Mouse (Mus musculus) right cerebral cortex, postnatal 25 days (tissue): Measurements from ENCODE around the gene Cdk17.

Experiments
- DNase-seq: peaks from one replicate; pipeline ENCODE4 v3.0.0; 2022

Cdk17 gene

DNA sequence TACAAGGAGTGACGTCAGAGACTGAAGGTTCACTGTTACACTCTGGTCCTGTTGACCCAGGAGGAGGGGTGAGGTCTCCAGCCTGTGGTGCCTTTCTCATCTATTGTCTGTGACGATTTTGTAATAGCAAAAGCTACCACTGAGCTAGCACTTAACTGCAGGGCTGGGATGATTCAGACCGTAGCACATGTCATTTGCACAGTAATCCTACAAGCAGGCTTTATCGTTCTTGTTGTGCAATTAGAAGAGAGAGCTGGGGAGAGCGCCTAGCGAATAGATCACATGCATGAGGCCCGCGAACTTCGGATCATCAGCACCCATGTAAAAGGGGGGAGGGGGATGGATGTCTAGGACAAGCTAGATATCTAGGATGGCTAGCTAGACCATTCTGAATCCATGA lies 105.2 kb downstream of the Cdk17 start:
- no peak for DNase-seq

DNA sequence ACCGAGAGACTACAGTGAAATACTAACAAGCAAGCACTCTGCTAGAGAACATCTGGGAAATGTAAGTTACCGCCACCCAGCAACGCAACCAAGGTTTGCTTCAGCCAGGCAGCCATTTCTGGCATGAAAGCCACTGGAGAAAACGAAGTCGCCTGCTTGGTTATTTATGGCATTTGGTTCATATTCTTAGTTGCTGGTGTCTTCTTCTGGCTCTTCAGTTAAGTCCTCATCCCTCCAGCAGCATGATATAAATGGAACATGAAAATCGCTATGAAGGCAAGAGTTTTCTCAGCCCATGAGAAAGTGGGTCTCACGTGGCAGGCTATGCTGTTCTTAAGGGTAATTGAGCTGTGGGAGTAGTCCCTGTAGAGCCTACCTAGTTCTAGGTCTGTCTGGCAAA lies 105.8 kb downstream of the Cdk17 start:
- no peak for DNase-seq

DNA sequence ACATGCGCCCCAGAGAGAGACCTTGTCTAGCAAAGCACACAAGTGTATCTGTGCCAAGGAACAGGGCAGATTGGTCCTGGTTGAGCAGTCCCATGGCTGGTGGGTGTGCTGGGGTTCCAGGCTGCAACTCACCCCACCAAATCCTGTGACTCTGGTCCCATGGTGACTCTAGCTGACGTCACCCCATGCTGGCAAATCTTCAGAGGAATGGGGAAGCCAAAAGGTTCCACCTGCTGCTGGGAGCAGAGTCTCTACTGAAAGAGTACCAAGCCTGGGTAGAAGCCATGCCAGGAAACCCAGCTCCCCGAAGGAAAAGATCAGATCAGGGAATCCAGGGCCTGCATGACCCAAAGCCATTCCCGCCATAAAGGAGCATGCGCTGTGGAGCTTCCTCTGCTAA lies 106.8 kb downstream of the Cdk17 start:
- no peak for DNase-seq

DNA sequence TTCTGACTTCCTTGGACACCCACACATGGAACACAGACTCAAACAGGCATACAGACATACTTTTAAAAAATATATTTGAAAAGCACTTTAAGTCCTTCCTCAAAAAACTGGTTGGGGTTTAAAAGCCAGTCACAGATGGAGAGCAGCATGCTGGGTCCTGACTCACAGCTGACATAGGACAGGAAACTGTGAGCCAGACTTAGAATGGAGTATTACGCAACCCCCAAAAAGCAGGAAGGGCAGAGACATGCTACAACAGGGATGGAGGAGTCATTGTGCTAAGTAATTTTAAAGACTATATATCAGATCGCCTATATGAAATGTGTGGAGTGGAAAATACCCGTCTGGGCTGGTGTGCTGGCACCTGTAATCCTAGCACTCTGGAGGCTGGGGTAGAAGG lies 107.7 kb downstream of the Cdk17 start:
- DNase-seq = no peak

DNA sequence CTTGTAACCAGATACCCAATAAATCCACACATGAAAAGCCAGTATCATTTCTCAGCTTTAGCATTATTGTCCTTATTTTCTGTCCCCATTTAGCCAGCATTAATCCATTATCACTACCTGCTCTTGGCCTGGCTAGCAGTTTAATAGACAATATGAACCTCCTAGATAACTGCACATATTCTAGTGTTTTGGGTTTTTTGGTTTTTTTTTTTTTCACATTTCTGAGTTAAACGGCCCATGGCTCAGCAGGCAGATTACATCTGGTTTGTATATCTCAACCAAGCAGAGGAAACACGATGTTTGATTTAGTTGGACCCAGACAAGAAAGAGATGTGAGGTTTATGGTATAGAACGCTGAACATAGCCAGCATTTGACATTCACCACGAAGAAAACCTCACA lies 109.1 kb downstream of the Cdk17 start:
- DNase-seq = no peak

DNA sequence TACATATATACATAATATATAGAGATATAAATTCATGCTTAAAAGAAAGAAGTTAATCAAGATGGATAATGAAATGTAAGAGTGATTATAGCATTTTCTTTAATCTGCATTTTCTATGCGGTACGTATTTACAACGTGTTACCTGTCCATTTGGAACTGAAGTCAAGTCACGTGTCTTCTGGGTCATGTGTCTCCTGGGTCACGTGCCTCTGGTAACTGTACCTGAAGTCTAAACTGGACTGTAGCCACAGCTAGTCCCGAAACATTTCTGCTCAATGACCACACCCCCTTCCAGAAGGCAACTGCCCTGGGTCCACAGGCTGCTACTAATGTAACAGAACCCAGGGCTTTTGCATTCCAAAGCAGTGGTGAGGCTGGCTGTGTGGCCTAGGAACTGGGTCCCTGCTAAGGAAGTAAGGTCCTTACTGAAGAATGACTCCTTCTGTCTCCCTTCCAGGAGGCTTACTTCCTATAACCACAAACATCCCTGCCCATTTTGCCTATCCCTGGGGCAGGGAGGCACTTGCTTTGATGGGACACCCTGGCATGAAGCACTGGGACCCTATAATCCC lies 110.3 kb downstream of the Cdk17 start:
- DNase-seq = no peak

DNA sequence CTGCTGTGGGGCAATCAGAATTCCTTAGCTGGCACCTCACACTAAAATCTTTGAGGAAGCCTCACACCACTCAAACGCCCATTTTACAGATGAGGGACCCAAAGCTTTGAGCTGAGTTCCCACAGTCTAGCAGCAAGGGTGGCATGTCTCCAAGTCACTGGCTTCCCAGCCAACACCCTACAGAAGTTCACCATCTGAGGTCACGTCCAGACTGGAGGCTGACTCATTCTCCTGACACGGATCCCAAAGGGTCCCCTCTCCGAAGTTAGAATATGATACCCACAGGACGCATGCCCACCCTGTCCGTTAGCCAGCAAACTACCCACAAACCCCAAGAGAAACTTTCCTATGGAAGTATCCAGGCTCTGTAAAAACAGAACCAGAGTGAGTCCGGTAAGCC lies 111.2 kb downstream of the Cdk17 start:
- no peak for DNase-seq

DNA sequence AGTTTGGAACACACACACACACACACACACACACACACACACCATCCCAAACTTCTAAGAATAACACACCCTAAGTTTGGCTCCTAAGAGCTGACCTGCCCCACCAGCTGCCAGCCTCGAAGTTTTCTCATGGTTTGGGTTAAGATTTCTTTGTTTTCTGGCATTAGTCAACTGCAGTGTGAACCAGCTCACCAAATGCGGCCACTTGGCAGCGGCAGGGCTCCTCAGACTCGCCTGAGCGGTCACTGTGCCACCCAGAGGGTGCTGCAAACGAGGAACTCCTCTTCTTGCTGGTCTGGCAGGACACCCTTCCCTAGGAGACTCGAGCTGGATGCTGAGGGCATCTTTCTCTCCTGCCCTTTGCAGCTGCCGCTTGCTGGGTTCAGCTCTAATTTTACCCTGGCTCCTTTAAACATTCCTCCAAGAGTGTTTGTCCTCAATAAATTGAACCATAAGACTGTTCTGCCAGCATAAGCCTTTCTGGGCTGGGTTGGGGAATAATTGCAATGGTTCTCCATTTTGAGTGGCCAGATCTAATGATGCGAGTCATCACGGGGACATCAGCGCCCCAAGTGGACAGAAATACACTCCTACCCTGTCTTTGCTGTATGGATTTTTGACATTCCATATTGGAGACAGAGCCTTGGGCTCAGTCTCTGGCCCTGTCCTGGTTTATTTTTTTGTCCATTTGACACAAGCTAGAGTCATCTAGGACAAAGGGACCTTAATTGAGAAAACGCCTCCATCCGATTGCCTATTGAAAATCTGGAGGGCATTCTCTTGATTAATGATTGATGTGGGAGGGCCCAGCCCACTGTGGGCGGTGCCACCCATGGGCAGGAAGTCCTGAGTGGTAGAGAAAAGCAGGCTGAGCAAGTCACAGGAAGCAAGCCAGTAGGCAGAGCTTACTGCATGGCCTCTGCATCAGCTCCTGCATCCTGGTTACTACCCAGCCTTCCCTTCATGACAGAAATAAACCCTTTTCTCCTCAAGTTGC lies 112.6 kb downstream of the Cdk17 start:
- no peak for DNase-seq

DNA sequence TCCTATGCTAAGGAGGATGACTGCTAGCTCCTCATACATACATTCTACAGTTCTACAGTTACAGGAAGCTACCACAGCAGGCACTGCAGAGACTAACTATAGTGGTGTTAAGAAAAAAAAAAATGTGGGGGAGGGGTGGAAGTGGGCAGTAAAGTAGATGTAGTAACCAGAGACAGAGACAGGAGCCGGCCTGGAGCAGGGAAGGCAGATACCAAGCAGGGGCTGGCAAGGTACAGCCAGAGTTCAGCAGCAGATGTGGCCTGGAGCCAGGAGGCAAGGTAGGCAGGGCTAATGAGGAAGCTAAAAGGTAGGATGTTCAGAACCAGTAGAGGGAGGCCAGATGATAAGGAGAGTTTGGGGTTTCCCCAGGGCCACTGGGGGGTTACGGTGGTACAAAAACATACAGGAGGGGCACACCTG lies 113.6 kb downstream of the Cdk17 start:
- no peak for DNase-seq

DNA sequence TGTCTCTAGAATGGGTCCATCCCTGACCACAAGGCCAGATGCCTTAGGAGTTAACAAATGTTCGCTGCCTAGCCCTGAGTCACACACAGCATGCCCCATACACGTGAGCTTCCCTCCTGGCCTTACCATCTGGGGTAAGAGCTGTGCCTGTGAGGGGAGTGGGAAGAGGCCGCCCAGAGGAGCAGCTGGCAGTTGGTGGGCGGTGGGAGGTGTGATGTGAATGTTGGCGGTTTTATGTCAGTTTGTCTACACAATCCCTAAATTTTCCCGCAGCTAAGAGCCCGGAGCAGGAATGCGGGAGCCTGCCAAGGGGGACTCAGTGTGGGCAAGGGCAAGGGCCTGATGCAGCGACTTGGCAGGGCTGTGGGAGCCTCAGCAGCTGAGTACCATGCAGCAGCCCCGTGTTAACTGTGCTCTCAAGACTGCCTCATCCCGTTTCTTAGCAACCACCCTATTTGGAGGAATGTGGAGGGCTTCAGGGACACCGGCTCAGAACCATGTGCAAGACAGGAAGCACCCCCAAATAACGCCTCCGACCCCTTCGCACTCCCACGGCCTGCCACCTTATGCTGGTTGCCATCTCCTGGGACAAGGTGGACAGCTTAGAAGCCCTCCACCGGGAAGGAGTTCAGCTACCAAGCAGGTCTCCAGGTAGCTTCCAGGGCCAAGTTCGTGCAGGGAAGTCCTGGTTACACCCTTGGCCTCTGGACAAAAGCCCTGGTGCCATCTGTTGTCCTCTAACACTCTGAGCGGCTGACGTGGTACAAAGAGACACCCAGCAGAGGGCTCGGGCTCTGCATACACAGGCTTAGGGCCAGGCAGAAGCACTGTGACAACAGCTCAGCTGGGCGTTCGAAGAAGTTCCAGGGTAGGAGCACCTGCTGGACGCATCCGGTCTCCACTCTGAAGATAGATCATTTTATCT lies 114.8 kb downstream of the Cdk17 start:
- peak; percentile 89 for DNase-seq

DNA sequence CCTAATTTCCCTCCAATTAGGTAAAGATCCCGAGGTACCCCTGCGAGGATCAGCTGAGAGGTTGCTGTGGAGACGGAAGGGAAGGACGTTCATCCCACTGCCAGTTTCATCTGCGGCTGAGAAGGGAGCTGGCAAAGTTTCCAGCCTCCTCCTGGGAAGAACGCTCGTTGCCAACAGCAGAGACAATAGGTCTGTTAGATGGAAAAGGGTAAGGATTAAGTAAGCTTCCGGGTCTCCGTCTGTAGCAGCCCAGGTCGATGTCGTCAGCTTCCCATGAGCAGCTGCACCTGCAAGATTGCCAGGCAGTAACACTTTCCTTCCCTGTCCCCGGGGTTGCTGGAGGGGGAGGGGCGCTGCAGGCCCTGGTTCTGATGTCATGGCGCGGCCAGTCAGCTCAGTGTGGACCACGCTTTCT lies 115.7 kb downstream of the Cdk17 start:
- DNase-seq = peak; percentile 77

DNA sequence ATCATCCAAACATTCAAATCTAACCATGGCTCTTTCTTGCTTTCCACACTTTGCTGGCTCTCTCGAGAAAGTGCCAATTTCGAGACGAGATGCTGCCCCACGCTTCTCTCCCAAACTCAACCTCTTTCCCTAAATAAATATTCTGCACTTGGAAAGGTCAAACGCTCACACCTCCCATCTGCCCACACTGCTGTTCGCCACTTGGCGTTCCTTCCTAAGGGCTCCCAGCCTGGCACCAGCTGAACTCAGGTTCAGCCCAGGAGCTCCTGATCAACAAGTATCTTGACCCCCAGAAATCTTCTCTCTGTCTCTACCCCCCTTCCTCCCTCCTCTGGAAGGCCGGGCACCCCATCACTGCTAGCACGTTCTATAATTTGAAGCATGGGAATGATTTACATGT lies 116.2 kb downstream of the Cdk17 start:
- no peak for DNase-seq

DNA sequence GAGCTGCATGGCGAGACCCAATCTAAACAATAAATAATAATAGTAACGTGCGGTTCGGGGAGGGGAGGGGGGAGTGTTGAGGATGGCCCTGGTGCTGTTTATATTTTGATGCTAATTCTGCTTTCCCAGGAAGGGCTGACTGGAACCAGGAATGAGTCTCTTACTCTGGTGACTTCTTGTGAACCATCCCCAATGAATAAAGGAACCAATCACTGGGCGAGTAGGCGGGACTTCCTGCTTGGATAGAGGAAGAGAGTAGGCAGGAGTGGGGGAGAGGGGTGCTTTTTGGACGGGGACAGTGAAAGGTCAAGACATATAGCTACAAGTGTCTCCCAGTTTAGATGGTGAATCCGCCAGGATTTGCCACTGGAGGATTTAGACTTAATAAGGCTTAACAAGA lies 117.7 kb downstream of the Cdk17 start:
- DNase-seq = no peak

DNA sequence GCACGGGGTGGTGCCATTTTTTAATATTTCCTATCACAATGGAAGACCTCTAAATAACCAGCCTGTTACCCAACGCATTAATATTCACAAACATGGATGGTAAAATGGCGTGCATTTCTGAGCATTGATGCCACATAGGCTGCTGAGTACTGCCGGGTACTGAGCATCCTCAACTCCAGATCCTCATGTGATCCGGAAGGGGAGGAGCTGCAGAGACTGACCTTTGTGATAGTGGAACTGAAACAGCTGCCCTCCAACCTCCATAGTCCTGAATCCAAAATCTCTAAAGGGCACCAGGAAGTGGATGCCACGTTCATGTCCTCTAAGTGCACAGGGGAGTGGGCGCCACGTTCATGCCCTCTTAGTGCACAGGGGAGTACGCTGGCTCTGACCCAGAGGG lies 118.4 kb downstream of the Cdk17 start:
- DNase-seq = no peak

DNA sequence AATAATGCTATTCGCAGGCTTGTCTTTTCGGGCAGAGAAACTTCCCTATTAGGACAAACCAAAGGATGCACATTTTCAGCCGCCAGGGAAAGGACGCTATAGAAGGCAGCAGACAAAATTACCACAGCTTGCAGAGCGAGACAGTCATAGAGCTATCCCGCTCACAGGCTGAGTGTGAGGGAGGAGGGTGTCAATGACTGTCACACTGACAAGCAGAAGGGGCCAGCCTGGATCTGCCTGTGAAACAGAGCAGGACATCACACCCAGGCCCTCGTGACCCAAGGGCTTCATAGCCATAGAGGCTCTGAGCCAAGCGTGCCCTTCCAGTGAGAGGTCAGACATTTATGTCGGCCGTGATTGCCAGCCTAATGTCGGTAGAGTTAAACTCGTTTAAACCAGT lies 119.9 kb downstream of the Cdk17 start:
- DNase-seq = peak; percentile 56

DNA sequence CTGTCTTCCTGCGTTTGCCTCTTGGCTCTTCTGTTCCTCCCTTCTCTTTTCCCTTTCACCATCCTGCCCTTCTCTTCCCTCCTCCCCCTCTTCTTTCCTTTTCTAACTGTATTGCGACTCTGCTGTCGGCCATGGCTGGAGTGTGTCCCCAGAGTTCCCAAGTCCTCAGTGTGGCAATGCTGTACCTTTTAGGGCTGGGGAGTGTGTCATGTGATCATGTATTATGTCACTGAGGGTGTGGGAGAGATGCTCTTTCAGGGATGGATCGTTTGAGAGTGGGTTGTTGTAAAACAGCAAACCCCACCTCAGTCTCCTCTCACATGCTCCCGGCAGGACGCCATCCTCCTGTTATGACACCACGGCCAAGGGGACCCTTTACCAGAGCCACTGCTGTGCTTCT lies 120.4 kb downstream of the Cdk17 start:
- DNase-seq = no peak

DNA sequence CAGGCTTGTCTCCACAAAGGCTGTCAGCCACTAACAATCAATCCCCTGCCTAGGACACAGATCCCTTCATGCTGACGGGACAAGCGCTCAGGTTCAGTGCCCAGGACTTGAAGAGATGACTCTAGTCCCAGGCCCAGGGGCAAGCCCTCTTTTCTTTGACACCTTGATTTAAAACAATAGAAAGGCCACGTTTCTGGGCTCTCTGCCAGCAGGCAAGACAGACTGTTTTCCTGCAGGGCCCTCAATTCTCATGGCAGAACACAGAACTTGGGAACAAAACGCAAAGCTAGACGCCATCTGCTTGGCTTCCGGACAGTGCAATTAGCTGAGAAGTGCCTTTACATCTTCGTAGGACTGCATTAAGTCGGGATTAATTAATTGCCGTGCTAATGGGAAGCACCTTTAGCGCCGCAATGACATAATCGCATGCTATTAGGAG lies 121.9 kb downstream of the Cdk17 start:
- DNase-seq = no peak

DNA sequence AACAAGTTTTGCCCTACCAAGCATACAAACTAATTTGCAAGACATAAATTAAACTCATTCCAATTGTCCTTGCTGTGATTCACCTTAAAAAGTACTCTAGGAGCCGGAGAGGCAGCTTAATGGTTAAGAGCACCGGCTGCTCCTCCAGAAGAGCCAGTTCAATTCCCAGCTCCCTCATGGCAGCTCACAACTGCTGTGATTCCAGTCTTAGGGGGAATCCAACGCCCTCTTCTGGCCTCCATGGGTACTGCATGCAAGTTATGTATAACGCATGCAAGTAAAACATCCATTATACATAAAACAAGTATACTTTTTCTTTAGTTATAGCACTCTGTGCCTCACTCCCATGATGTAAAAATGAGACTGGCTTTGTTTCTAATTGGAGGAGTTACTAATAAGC lies 122.6 kb downstream of the Cdk17 start:
- no peak for DNase-seq

DNA sequence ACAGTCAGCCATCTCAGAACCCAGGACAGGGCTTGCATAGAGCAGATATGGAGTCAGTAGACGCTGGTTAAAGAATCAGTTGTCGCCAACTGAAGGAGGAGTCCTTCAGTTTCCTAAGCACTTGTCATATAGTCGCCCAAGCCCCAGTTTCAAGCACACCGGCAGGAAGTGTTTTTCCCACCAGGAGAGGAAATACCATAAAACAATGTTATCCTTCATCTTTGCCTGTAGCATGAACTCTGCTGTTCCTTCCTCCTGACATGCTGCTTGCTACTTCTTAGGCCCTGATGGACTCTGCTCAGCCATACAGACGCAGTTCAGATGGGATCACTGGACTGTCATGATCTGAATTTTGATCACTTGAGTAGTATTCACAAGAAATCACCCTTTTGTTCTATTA lies 124.8 kb downstream of the Cdk17 start:
- no peak for DNase-seq

DNA sequence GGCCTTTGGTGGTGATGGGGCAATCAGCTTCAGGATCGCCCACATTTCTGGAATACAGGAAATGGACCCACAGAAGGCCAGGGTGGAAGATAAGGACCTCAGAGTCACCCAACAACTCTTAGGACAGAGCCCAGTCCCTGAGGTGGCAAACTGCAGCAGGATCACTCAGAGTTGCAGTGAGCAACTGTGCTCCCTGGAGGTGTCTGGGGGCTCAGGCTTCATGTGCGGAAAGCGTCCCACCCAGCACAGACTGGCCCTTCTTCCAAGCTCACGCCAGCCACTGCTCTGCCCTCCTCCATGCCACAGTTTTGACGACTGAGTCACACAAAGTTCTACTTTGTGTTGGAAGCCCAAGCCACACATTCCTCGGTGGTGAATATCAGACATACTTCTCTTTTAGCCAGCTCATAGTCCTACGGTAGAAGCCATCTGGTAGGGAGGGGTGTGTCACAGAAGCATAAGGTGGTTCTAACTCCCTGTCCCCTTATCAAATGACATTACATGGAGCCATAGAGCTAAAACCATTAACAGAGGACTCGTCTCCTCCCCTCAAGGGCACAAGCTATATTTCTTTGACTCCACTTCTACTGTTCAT lies 127.0 kb downstream of the Cdk17 start:
- DNase-seq = no peak

DNA sequence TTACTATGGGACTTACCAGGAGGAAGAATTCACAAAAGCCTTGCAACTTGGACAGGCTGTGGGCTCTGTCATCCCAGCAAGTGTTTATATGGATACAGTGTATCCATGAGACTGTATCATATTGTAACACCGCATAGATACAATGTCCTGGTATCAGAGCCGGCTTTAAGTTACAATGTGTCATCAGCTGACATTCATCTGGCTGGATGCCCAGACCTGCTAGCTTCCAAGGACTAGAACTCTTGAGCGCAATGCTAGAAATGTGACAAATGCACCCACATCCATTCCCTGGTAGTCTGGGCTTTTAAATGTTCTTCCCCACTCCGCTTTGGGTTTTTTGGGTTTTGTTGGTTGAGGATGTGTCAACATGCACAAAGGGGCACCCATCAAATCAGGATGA lies 127.7 kb downstream of the Cdk17 start:
- DNase-seq = no peak

DNA sequence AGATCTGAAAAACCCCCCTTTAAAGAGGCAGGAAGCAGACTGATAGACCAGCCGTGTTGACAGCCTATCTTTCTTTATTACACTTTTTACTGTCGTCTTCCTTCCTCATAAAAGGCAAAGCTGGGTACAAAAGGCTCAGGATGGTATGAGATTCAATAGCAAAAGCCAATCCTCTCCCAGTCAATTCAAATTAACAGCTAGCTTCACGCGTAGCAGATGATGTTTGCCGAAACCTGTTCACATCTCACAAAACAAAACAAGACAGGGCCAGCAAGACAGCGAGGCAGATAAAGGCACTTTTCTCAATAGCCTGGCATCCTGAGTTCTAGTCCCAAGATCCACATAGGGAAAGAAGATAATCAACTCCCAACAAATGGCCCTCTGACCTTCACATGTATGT lies 128.7 kb downstream of the Cdk17 start:
- no peak for DNase-seq

DNA sequence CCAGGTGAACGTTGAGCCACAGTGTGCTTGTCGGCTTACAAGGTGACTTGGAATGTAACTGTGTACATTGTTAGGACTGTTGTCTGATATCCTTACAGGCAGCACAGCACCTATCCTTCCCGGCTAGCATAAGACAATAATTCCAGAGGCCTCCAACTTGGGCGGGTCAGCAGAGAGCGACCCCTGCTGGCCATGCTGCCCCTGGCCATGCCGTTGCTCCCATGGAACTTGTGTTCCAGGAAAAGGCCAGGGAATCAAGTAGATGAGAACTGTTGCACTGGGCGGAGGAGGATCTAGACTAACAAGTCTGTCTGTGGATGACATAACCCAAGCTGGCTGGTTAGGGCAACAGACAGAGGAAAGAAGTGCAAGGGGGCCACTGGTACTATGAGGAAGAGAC lies 130.7 kb downstream of the Cdk17 start:
- DNase-seq = no peak
